Mouse (Mus musculus) kidney, embryonic 14.5 days (tissue): Measurements from ENCODE around the gene Golt1b. TPM values are rescaled to one million over a fixed set of nuclear protein-coding genes. Genes with fewer than 3 reads are reported as not detected.
A peak's percentile ranks its signal among the peaks of the same experiment; 100 is the strongest.

Experiments
- ATAC-seq: fragments of 200-750 bp; cut with Nextera tagmentation; 2 replicates; pipeline ENCODE4 v1.8.0; 2017; ENCODE audit warnings: moderate number of reproducible peaks, mild to moderate bottlenecking, moderate TSS enrichment, moderate library complexity; ENCODE audit not compliant: low FRiP score, low TSS enrichment
- H3K27ac ChIP-seq: fragments of 300-500 bp; sonication (generic); 2 replicates; pipeline ENCODE4 v1.5.1; 2014; ENCODE audit warnings: low read depth, mild to moderate bottlenecking, low read length, moderate library complexity, mixed read lengths
- H3K27me3 ChIP-seq: fragments of 300-500 bp; sonication (generic); 2 replicates; pipeline ENCODE4 v1.6.1; 2014; ENCODE audit warnings: mild to moderate bottlenecking, low read length; ENCODE audit not compliant: control insufficient read depth, insufficient read depth
- H3K36me3 ChIP-seq: fragments of 300-500 bp; sonication (generic); 2 replicates; pipeline ENCODE4 v1.6.1; 2014; ENCODE audit warnings: low read length, mixed read lengths; ENCODE audit not compliant: control insufficient read depth, insufficient read depth
- H3K4me1 ChIP-seq: fragments of 300-500 bp; sonication (generic); 2 replicates; pipeline ENCODE4 v1.6.1; 2014; ENCODE audit warnings: low read length, mixed read lengths; ENCODE audit not compliant: control insufficient read depth, insufficient read depth
- H3K4me2 ChIP-seq: fragments of 300-500 bp; sonication (generic); replicated peaks from 2 replicates; pipeline ENCODE4 v1.6.1; 2014; ENCODE audit warnings: low read depth, mild to moderate bottlenecking, low read length
- H3K4me3 ChIP-seq: fragments of 300-500 bp; sonication (generic); 2 replicates; pipeline ENCODE4 v1.5.1; 2014; ENCODE audit warnings: mild to moderate bottlenecking, low read length
- H3K9ac ChIP-seq: fragments of 300-500 bp; sonication (generic); 2 replicates; pipeline ENCODE4 v1.6.1; 2014; ENCODE audit warnings: low read depth, mild to moderate bottlenecking, low read length, moderate library complexity
- H3K9me3 ChIP-seq: fragments of 300-500 bp; sonication (generic); 2 replicates; pipeline ENCODE4 v1.6.1; 2016; ENCODE audit warnings: low read length; ENCODE audit not compliant: control insufficient read depth
- WGBS: fragments of 180-500 bp; shearing (Covaris S2); extraction: QIAGEN DNeasy Blood & Tissue Kit; methylation state at CpG from one replicate; pipeline ENCODE4 v1.1.7; 2014; 5-methylcytosine and 5-hydroxymethylcytosine counted together
- polyA plus RNA-seq: library from polyadenylated mRNA; unstranded; fragments of >200 nt; fragmentation: Nextera tagmentation; extraction: Ambion mirVana; gene quantifications from 2 replicates; pipeline ENCODE4 v1.2.1, GENCODE M21; 2014

Gene Golt1b
- polyA plus RNA-seq, 1 experiment from 2014 or later: 122 TPM

DNA sequence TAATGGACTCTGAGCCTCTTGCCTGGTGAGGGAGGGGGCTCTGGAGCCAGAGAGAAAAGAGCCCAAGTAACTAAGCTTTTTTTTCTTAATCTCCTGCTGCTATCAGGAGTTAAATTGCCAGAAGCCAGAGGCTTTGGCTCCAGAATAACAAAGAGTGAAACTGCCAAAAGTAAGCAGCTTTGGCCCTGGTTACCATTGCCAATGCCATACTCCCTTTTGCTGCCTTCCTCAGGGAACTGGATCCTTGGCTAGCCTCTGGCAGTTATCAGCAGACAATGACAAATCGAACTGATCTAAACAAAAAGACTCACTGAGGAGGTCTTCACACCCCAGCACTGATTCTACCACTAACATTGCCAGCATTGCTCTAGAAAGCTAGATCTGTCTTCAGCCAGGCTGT, 24.1 kb downstream of the Golt1b start:
- Histone ChIP-seq H3K36me3 (no peaks in the 10 kb centered on the region), H3K9me3 (no peaks in the 10 kb centered on the region), H3K9ac (no peak overlapping the region), H3K27me3 (peaks cover 24% of the 10 kb centered on the region), H3K27ac (no peak overlapping the region), H3K4me1 (0 out of 2 replicates have a peak, but pooled peaks cover 3% of the 10 kb centered on the region), H3K4me3 (no peak overlapping the region), H3K4me2 (no peak overlapping the region)
- no peak for ATAC-seq
- 40% methylated on average over 1 of the region's 1 CpGs for WGBS

DNA sequence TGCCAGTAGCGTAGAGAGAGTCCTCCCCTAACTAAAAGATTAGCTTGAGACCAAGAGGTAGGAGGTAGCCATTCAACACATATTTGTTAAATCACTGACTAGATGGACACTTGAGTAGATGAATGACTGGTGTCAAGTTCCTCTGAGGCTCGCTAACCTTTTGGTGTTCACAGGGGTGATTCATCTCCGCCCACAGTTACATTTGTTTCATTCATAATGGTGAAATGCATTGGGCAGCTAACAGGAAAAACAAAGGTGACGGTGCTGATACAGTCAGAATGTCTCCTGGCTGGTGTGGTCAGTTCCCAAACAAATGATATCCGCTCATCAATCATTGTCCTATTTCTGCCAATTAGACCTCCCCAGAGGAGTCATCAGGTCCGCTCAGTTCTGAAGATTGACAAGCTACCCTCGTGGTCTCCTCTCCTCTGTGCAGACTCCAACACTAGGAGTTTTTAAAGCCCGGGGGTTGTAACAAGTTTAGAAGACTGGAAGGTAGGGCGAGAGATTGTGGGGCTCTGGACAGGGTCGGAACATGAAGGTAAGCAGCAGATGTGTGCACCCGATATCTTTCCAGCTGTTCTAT, 26.0 kb downstream of the Golt1b start, which contains the start of gene Spx:
TSS of gene Spx (plus strand) at position 536 of the 586 bp plus-strand sequence.
- no peak for ATAC-seq
- H3K36me3 ChIP-seq: no peaks in the 10 kb centered on the region
- H3K9ac ChIP-seq: no peak within 1 kb of the TSS
- 0 out of 2 replicates have a peak, but pooled peaks cover 3% of the 10 kb centered on the region for H3K4me1 ChIP-seq
- no peak within 1 kb of the TSS for H3K27ac ChIP-seq
- 47% methylated on average over 11 of the region's 11 CpGs for WGBS
- H3K4me2 ChIP-seq: peak within 1 kb of the TSS; percentile 65
- no peaks in the 10 kb centered on the region for H3K9me3 ChIP-seq
- peak within 1 kb of the TSS; percentile 40 for H3K4me3 ChIP-seq
- peaks cover 24% of the 10 kb centered on the region for H3K27me3 ChIP-seq

DNA sequence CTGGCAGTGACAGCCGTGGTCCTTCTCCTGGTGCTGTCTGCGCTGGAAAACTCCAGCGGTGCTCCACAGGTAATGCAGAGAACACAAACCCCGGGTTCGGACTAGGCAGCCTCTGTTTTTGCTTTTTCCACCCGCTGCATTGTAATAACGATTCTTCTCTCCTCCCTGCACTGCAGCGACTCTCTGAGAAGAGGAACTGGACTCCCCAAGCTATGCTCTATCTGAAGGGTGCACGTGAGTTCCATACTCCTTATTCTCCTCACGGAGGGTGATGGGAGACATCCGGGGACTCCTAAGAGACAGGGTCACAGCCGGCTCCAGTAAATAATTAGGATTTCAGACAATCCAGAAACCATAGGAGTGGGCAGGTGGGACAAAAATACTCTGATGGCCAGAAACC, 26.8 kb downstream of the Golt1b start:
- no peaks in the 10 kb centered on the region for H3K36me3 ChIP-seq
- peak overlapping the region; percentile 40 for H3K4me3 ChIP-seq
- no peak overlapping the region for H3K27ac ChIP-seq
- 0 out of 2 replicates have a peak, but pooled peaks cover 3% of the 10 kb centered on the region for H3K4me1 ChIP-seq
- H3K9me3 ChIP-seq: no peaks in the 10 kb centered on the region
- H3K27me3 ChIP-seq: peaks cover 24% of the 10 kb centered on the region
- H3K4me2 ChIP-seq: peak overlapping the region; percentile 21; the same call in 1 of the 2 replicates
- WGBS: 10% methylated on average over 12 of the region's 12 CpGs
- no peak overlapping the region for H3K9ac ChIP-seq
- ATAC-seq: 0 out of 2 replicates have a peak, but pooled peaks have one; percentile 28

DNA sequence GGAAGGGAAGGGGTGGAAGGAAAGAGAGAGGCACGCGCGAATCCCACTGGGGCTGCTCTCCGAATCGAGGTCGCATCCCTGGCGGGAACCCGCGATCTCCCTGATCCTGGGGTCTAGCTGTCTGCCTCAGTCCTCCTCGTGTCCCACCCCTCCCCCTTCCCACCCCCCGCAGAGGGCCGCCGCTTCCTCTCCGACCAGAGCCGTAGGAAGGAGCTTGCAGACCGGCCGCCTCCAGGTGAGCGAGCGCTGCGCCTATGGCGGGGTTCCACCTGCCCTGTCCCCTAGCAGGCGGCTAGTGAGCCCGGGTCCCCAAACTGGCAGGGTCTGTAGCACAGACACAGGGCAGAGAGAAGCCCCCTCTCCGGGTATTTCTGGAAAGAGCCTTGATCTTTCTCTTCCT, 27.6 kb downstream of the Golt1b start:
- Histone ChIP-seq H3K27me3 (peaks cover 24% of the 10 kb centered on the region), H3K4me2 (peak overlapping the region; percentile 65), H3K27ac (no peak overlapping the region), H3K9me3 (no peaks in the 10 kb centered on the region), H3K36me3 (no peaks in the 10 kb centered on the region), H3K4me1 (0 out of 2 replicates have a peak, but pooled peaks cover 3% of the 10 kb centered on the region), H3K4me3 (peak overlapping the region; percentile 40), H3K9ac (no peak overlapping the region)
- WGBS: 4% methylated on average over 20 of the region's 24 CpGs
- ATAC-seq: peak; percentile 70; the same call in 1 of the 2 replicates

DNA sequence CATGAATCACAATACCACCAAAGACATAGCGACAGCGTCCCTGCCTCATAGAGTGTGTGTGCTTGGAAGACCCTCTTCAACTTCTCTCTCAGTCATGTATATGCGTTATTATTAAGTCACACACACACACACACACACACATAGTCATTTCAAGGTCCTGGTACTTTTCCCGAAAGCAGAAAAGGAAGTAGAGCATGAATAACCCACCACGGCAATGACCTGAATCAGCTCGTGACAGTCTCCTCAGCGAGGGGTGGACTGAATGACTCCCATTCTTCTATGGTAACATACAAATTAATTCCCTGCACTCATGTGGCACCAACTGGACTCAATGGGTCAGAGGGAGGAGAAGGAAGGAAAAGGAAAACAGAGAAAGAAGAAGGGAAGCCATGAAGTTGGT, 38.0 kb downstream of the Golt1b start:
- no peak overlapping the region for H3K27ac ChIP-seq
- no peaks in the 10 kb centered on the region for H3K9me3 ChIP-seq
- H3K4me2 ChIP-seq: no peak overlapping the region
- H3K4me3 ChIP-seq: no peak overlapping the region
- 72% methylated on average over 7 of the region's 7 CpGs for WGBS
- H3K4me1 ChIP-seq: no peaks in the 10 kb centered on the region
- no peak overlapping the region for H3K9ac ChIP-seq
- ATAC-seq: no peak
- no peaks in the 10 kb centered on the region for H3K36me3 ChIP-seq
- no peaks in the 10 kb centered on the region for H3K27me3 ChIP-seq

DNA sequence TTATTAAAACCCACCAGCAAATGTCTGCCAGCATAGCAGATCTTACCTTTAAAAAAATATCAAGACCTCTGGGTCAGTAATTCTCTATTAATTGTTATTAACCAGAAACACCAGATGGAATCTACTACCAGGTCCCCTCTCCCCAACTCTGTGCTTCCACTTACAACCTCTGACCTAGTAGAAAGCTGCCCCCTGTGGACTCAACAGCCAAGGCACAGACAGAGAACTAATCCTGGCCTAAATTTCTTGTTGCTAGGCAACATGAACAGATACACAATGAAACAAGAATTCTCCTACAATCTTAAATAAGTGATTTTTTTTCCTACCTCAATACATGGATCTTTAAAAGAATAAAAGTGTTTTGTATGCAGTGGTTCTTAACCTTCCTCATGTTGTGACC, 42.1 kb downstream of the Golt1b start:
- Histone ChIP-seq H3K4me2 (no peak overlapping the region), H3K27ac (no peak overlapping the region), H3K9ac (no peak overlapping the region), H3K4me1 (no peaks in the 10 kb centered on the region), H3K36me3 (no peaks in the 10 kb centered on the region), H3K27me3 (no peaks in the 10 kb centered on the region), H3K9me3 (no peaks in the 10 kb centered on the region), H3K4me3 (no peak overlapping the region)
- no peak for ATAC-seq

DNA sequence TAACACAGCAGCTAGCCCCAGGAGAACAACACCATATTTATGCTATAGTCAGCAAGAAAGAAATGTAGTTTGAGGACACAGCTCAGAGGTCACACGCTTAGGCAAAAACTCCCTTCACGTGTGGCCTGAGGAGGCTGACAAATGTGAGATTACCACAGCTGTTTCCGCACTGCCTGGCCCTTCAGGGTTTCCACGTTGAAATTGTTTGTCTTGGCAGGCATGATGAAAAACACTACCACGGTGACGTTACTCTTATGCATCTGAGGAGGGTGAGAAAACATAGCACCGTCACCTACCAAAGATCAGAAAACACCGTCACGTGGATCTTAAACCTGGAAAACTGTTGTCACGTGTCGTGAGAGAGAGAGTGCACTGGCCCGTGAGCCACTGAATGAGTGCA, 64.4 kb downstream of the Golt1b start:
- no peak overlapping the region for H3K9ac ChIP-seq
- ATAC-seq: no peak
- H3K4me1 ChIP-seq: no peaks in the 10 kb centered on the region
- H3K4me3 ChIP-seq: no peak overlapping the region
- H3K27me3 ChIP-seq: no peaks in the 10 kb centered on the region
- H3K36me3 ChIP-seq: no peaks in the 10 kb centered on the region
- 66% methylated on average over 12 of the region's 12 CpGs for WGBS
- no peaks in the 10 kb centered on the region for H3K9me3 ChIP-seq
- no peak overlapping the region for H3K27ac ChIP-seq
- H3K4me2 ChIP-seq: no peak overlapping the region

DNA sequence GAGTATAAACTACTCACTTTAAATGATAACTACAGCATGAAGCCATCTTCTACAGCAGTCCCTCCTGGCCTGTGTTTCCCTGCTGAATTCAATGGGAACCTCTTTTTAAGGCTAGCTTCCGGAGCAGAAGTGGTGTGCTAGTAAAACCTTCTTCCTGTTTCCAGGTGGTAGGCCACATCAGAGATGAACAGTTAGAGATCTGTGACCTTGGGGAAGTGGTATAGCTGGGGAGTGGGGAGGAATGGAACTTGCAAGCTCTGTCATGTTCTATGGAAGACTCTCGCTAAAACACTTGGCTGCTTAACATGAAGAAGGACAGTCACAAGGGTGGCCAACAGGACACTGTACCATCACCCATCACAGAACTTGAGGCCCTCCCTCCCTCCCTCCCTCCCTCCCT, 66.3 kb downstream of the Golt1b start:
- H3K36me3 ChIP-seq: no peaks in the 10 kb centered on the region
- no peak for ATAC-seq
- H3K9ac ChIP-seq: no peak overlapping the region
- no peaks in the 10 kb centered on the region for H3K4me1 ChIP-seq
- no peak overlapping the region for H3K4me3 ChIP-seq
- no peak overlapping the region for H3K4me2 ChIP-seq
- no peaks in the 10 kb centered on the region for H3K9me3 ChIP-seq
- H3K27me3 ChIP-seq: no peaks in the 10 kb centered on the region
- H3K27ac ChIP-seq: no peak overlapping the region
- WGBS: 80% methylated on average over 2 of the region's 2 CpGs
